ENCODE assay signal across 14 mouse cellular contexts in genomic region chr6:37745393-37746100, GRCm38 (mm10).
DNase-seq lines count a peak whose midpoint lies in the region; ATAC-seq and TF ChIP-seq lines count a peak whose summit lies in the region.
"Had no signal": no experiment of that assay in that cellular context is flagged by ENCODE, and none has a peak within 500 bp of the region (broad histone marks: within the 10 kb centered on the region; RNA-seq: fewer than 3 reads in every experiment).

No protein-coding gene starts in this region.

- intact Hi-C loops in gastrocnemius, postnatal 36 days (cut with DNase I), result no loop called here

- WGBS in kidney, adult 2 months, result 58% methylated on average over 11 of the region's 11 CpGs
- WGBS in large intestine, adult 2 months, result 42% methylated on average over 11 of the region's 11 CpGs

- TF ChIP-seq CTCF in kidney, adult 2 months (conservative IDR thresholded peaks at IDR 0.05; ENCODE audit: insufficient read depth, insufficient read length, low read depth, low read length), result no peak

- H3K27me3 ChIP-seq in kidney, adult 2 months (replicated peaks; ENCODE audit: control insufficient read depth, insufficient read depth, low read length), result no peaks in the 10 kb centered on the region
- H3K27me3 ChIP-seq: liver, embryonic 13.5 days had no signal

- peak; percentile 57 for DNase-seq in kidney, adult 2 months
- DNase-seq in kidney, postnatal 25 days, result no peak
- peak; percentile 44 for DNase-seq in NIH3T3 (ENCODE audit: low read depth)
- peak; percentile 47 for DNase-seq in large intestine, adult 2 months (ENCODE audit: low read depth, low spot score)
- no peak for DNase-seq in gastrocnemius, postnatal 36 days
- DNase-seq in cerebellum, adult 18-20 months, result no peak
- DNase-seq: heart, adult 2 months; midbrain, embryonic 14.5 days had no signal

- no peak overlapping the region for H3K27ac ChIP-seq in kidney, adult 2 months (ENCODE audit: insufficient read depth, low read depth, low read length)
- H3K27ac ChIP-seq: forebrain, embryonic 10.5 days; heart, adult 2 months; liver, embryonic 13.5 days had no signal

- no peaks in the 10 kb centered on the region for H3K36me3 ChIP-seq in kidney, adult 2 months (ENCODE audit: control insufficient read depth, insufficient read depth, low read length)
- H3K36me3 ChIP-seq: forebrain, embryonic 10.5 days; liver, embryonic 13.5 days had no signal

- no peak for TF ChIP-seq POLR2A in kidney, adult 2 months (IDR thresholded peaks at IDR 0.05; ENCODE audit: low read depth, low read length)

- H3K4me3 ChIP-seq in kidney, adult 2 months (ENCODE audit: insufficient read depth, low read depth, low read length), result no peak overlapping the region
- H3K4me3 ChIP-seq: forebrain, embryonic 10.5 days; heart, adult 2 months; liver, embryonic 13.5 days had no signal

- no peaks in the 10 kb centered on the region for H3K4me1 ChIP-seq in kidney, adult 2 months (ENCODE audit: control insufficient read depth, insufficient read depth, low read length)
- H3K4me1 ChIP-seq: forebrain, embryonic 10.5 days; liver, embryonic 13.5 days had no signal

- peak; percentile 52 for ATAC-seq in common myeloid progenitor, adult 5-6 weeks (replicated peaks; ENCODE audit: low read depth, poor library complexity, severe bottlenecking)
- ATAC-seq: activated CD4-positive, CD25-positive, alpha-beta regulatory T cell, adult 4 months; CD4-positive, CD25-positive, alpha-beta regulatory T cell, adult 4 months; hindbrain, embryonic 16.5 days had no signal

Comparison
In these comparisons a context has a peak if more than half of its experiments do, and no peak if none do; other contexts are left out.
1. DNase-seq: peak in kidney, adult 2 months (single experiment), NIH3T3 (single experiment) and large intestine, adult 2 months (single experiment); none in kidney, postnatal 25 days (0 of 2), gastrocnemius, postnatal 36 days (0 of 2) and cerebellum, adult 18-20 months (0 of 2).